Mouse (Mus musculus) limb, embryonic 14.5 days (tissue): ENCODE results near the gene Trpc4ap. TPM values are rescaled to one million over a fixed set of nuclear protein-coding genes. Genes with fewer than 3 reads are reported as not detected.

Source experiments
- ATAC-seq: fragments of 200-750 bp; cut with Nextera tagmentation; 2 replicates; pipeline ENCODE4 v1.8.0; 2017; ENCODE audit warnings: low read depth, moderate number of reproducible peaks, moderate TSS enrichment; ENCODE audit not compliant: low FRiP score
- DNase-seq: peaks from one replicate; pipeline ENCODE4 v3.0.0-alpha.2; 2015; ENCODE audit warnings: low spot score
- H3K27ac ChIP-seq: fragments of 300-500 bp; sonication (generic); replicated peaks from 2 replicates; pipeline ENCODE4 v1.5.1; 2014; ENCODE audit warnings: low read depth, mild to moderate bottlenecking, low read length, moderate library complexity, mixed read lengths
- H3K27me3 ChIP-seq: fragments of 300-500 bp; sonication (generic); 2 replicates; pipeline ENCODE4 v1.6.1; 2014; ENCODE audit warnings: low read length, mixed read lengths; ENCODE audit not compliant: control insufficient read depth, insufficient read depth
- H3K36me3 ChIP-seq: fragments of 300-500 bp; sonication (generic); 2 replicates; pipeline ENCODE4 v1.6.1; 2014; ENCODE audit warnings: mild to moderate bottlenecking, low read length, moderate library complexity, mixed read lengths; ENCODE audit not compliant: control insufficient read depth, insufficient read depth
- H3K4me1 ChIP-seq: fragments of 300-500 bp; sonication (generic); 2 replicates; pipeline ENCODE4 v1.6.1; 2014; ENCODE audit warnings: antibody characterized with exemption, low read length, mixed read lengths; ENCODE audit not compliant: control insufficient read depth, insufficient read depth
- H3K4me2 ChIP-seq: fragments of 300-500 bp; sonication (generic); replicated peaks from 2 replicates; pipeline ENCODE4 v1.6.1; 2014; ENCODE audit warnings: low read depth, mild to moderate bottlenecking, low read length, moderate library complexity; ENCODE audit not compliant: severe bottlenecking
- H3K4me3 ChIP-seq: fragments of 300-500 bp; sonication (generic); replicated peaks from 2 replicates; pipeline ENCODE4 v1.5.1; 2014; ENCODE audit warnings: low read length
- H3K9ac ChIP-seq: fragments of 300-500 bp; sonication (generic); 2 replicates; pipeline ENCODE4 v1.6.1; 2014; ENCODE audit warnings: mild to moderate bottlenecking, low read depth, low read length, moderate library complexity; ENCODE audit not compliant: severe bottlenecking
- H3K9me3 ChIP-seq: fragments of 300-500 bp; sonication (generic); 2 replicates; pipeline ENCODE4 v1.6.1; 2016; ENCODE audit warnings: low read length; ENCODE audit not compliant: control insufficient read depth
- POLR2A ChIP-seq: fragments of 200-500 bp; IDR thresholded peaks from 2 replicates; pipeline ENCODE4 v1.8.0; 2012; ENCODE audit warnings: inconsistent platforms, mild to moderate bottlenecking, moderate library complexity, borderline replicate concordance; ENCODE audit not compliant: insufficient read depth, insufficient read length; ENCODE audit errors: extremely low read depth
- WGBS: fragments of 180-500 bp; shearing (Covaris S2); extraction: QIAGEN DNeasy Blood & Tissue Kit; methylation state at CpG from one replicate; pipeline ENCODE4 v1.1.7; 2014; 5-methylcytosine and 5-hydroxymethylcytosine counted together
- polyA plus RNA-seq, 2 experiments: library from polyadenylated mRNA; depleted of rRNA in 1 of 2; stranded (reverse) in 1 of 2; unstranded in 1 of 2; fragments of >200 nt; fragmentation: Nextera tagmentation in 1 of 2; extraction: Ambion mirVana in 1 of 2; gene quantifications; 2 replicates each; pipeline versions ENCODE4 v1.2.1 to v1.2.3; 2012 to 2014

Trpc4ap gene
- polyA plus RNA-seq, 2 experiments = 140 to 166 TPM

- Histone ChIP-seq H3K36me3 (peaks cover 31% of the 10 kb centered on the region), H3K4me2 (no peak overlapping the region), H3K9me3 (no peaks in the 10 kb centered on the region), H3K27me3 (no peaks in the 10 kb centered on the region), H3K27ac (no peak overlapping the region), H3K4me1 (no peaks in the 10 kb centered on the region), H3K9ac (no peak overlapping the region), H3K4me3 (no peak overlapping the region)
- 71% methylated on average over 4 of the region's 4 CpGs for WGBS
- ATAC-seq = no peak
- no peak for DNase-seq
- TF ChIP-seq POLR2A = no peak
These were observed 17.1 kb downstream of the Trpc4ap start for GRCm38 (mm10) chr2:155675118-155675517.

- no peak overlapping the region for H3K9ac ChIP-seq
- no peak for TF ChIP-seq POLR2A
- no peak overlapping the region for H3K4me3 ChIP-seq
- ATAC-seq = no peak
- H3K9me3 ChIP-seq = no peaks in the 10 kb centered on the region
- DNase-seq = peak; percentile 37
- 9% methylated on average over 2 of the region's 2 CpGs for WGBS
- no peak overlapping the region for H3K27ac ChIP-seq
- H3K4me1 ChIP-seq = no peaks in the 10 kb centered on the region
- H3K4me2 ChIP-seq = no peak overlapping the region
- no peaks in the 10 kb centered on the region for H3K27me3 ChIP-seq
- peaks cover 30% of the 10 kb centered on the region for H3K36me3 ChIP-seq
These were observed 18.6 kb downstream of the Trpc4ap start for GRCm38 (mm10) chr2:155673546-155673945.

GRCm38 (mm10) chr2:155671236-155671635 is 20.9 kb downstream of the Trpc4ap start:
- H3K9me3 ChIP-seq = no peaks in the 10 kb centered on the region
- WGBS = 83% methylated on average over 4 of the region's 4 CpGs
- ATAC-seq (no peak), DNase-seq (no peak)
- no peak overlapping the region for H3K4me2 ChIP-seq
- H3K9ac ChIP-seq = no peak overlapping the region
- H3K27ac ChIP-seq = no peak overlapping the region
- H3K27me3 ChIP-seq = no peaks in the 10 kb centered on the region
- peaks cover 48% of the 10 kb centered on the region for H3K36me3 ChIP-seq
- H3K4me1 ChIP-seq = no peaks in the 10 kb centered on the region
- TF ChIP-seq POLR2A = no peak
- no peak overlapping the region for H3K4me3 ChIP-seq

- Histone ChIP-seq H3K9me3 (no peaks in the 10 kb centered on the region), H3K36me3 (peaks cover 75% of the 10 kb centered on the region), H3K4me3 (no peak overlapping the region), H3K9ac (no peak overlapping the region), H3K4me2 (no peak overlapping the region), H3K4me1 (no peaks in the 10 kb centered on the region), H3K27me3 (no peaks in the 10 kb centered on the region), H3K27ac (no peak overlapping the region)
- ATAC-seq (no peak), DNase-seq (no peak)
- no peak for TF ChIP-seq POLR2A
- 89% methylated on average over 4 of the region's 4 CpGs for WGBS
These were observed 23.7 kb downstream of the Trpc4ap start for GRCm38 (mm10) chr2:155668461-155668860.

- H3K4me3 ChIP-seq = no peak overlapping the region
- DNase-seq (no peak), ATAC-seq (no peak)
- no peak overlapping the region for H3K9ac ChIP-seq
- H3K27me3 ChIP-seq = no peaks in the 10 kb centered on the region
- no peaks in the 10 kb centered on the region for H3K4me1 ChIP-seq
- WGBS = 97% methylated on average over 8 of the region's 8 CpGs
- peaks cover 80% of the 10 kb centered on the region for H3K36me3 ChIP-seq
- H3K4me2 ChIP-seq = no peak overlapping the region
- H3K9me3 ChIP-seq = no peaks in the 10 kb centered on the region
- H3K27ac ChIP-seq = no peak overlapping the region
- TF ChIP-seq POLR2A = no peak
These were observed 24.3 kb downstream of the Trpc4ap start for GRCm38 (mm10) chr2:155667881-155668280.

GRCm38 (mm10) chr2:155663910-155664460 is 28.2 kb downstream of the Trpc4ap start:
- Histone ChIP-seq H3K9me3 (no peaks in the 10 kb centered on the region), H3K4me2 (no peak overlapping the region), H3K9ac (no peak overlapping the region), H3K4me1 (no peaks in the 10 kb centered on the region), H3K36me3 (peaks cover 84% of the 10 kb centered on the region), H3K27ac (no peak overlapping the region), H3K4me3 (no peak overlapping the region), H3K27me3 (no peaks in the 10 kb centered on the region)
- WGBS = 82% methylated on average over 6 of the region's 6 CpGs
- no peak for ATAC-seq
- no peak for DNase-seq
- no peak for TF ChIP-seq POLR2A
